Mouse (Mus musculus) lung, adult 2 months (tissue): ENCODE measurements at regions not wholly inside any gene's neighbourhood (a gene's known extent, or its start where the extent isn't known, plus 50 kb on each side); places are given as distances from the start of the nearest gene placed in this dataset.

Source experiments
- CTCF ChIP-seq: fragments of 200-500 bp; IDR thresholded peaks from 2 replicates; pipeline ENCODE4 v1.5.1; 2011; ENCODE audit warnings: mild to moderate bottlenecking, low read length, control low read depth; ENCODE audit not compliant: insufficient read depth
- POLR2A ChIP-seq: fragments of 200-500 bp; IDR thresholded peaks from 2 replicates; pipeline ENCODE4 v1.6.1; 2011; ENCODE audit warnings: low read depth, mild to moderate bottlenecking, control low read depth, low read length, borderline replicate concordance; ENCODE audit errors: extremely low read depth

DNA sequence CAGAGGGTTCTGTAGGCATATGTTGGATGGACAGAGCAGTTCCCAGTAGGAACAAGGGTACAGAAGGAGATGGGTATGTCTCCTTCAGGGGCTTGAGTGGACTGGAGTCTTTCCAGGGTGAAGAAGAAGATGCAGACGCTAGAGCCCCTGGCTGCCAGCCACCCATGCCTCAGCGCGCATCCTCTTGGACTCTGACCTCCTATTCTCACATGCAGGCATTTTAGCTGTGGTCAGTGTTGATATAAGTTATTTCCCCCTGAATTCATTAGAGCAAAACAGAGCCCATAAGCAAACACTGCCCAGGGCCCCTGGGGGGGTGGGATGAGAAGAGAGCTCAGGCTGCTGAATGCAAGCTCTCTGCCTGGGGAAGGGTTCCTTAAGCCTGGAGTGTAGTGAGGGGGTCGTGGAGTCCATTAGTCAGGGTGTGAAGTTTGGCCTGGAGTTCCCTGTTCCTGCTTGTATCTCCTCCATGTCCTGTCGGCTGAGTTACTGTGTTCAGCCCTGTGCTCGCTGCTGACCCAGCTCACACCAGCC is 54.0 kb upstream of the Nkx2-2 start:
- no peak for TF ChIP-seq POLR2A
- TF ChIP-seq CTCF, result no peak
